Comparison of ENCODE assay signal across 15 mouse cellular contexts in genomic region chr11:58046438-58046837, GRCm38 (mm10). TPM values are rescaled to one million over a fixed set of nuclear protein-coding genes. Genes with fewer than 3 reads are reported as not detected.
DNase-seq lines count a peak whose midpoint lies in the region; ATAC-seq and TF ChIP-seq lines count a peak whose summit lies in the region.
"Had no signal": no experiment of that assay in that cellular context is flagged by ENCODE, and none has a peak within 500 bp of the region (broad histone marks: within the 10 kb centered on the region; RNA-seq: fewer than 3 reads in every experiment).

No protein-coding gene starts in this region.

- H3K9ac ChIP-seq in liver, postnatal 0 days (replicated peaks) = no peak overlapping the region
- H3K9ac ChIP-seq: hindbrain, embryonic 14.5 days; limb, embryonic 13.5 days had no signal

- no peak overlapping the region for H3K27ac ChIP-seq in gastrocnemius, adult 2 months
- H3K27ac ChIP-seq in liver, postnatal 0 days (ENCODE audit: low read depth) = no peak overlapping the region
- H3K27ac ChIP-seq: hindbrain, embryonic 14.5 days; limb, embryonic 13.5 days had no signal

- peak; percentile 54 for TF ChIP-seq CTCF in gastrocnemius, adult 2 months (IDR thresholded peaks at IDR 0.05)
- TF ChIP-seq CTCF in liver, postnatal 0 days (IDR thresholded peaks at IDR 0.05; ENCODE audit: low read depth) = peak; percentile 36
- peak; percentile 55 for TF ChIP-seq CTCF in Patski (IDR thresholded peaks at IDR 0.05)

- CTCF ChIA-PET in Patski (lab: Charles Lee) = interaction anchor here (1.1 to 1.3 kb wide), 4 partner anchors 10 to 95 kb away, joined by 3 read pairs; no protein-coding TSS in a partner anchor

- POLR2A ChIA-PET in Patski (lab: Charles Lee) = interaction anchor here (0.6 kb wide), 1 partner anchor 372 kb away, joined by 3 read pairs; no protein-coding TSS in a partner anchor

- no peaks in the 10 kb centered on the region for H3K4me1 ChIP-seq in liver, postnatal 0 days (ENCODE audit: insufficient read depth)
- H3K4me1 ChIP-seq: limb, embryonic 13.5 days had no signal

- intact Hi-C loops in gastrocnemius, adult 2 months (cut with DNase I) = no loop called here

- in situ Hi-C loops in Patski (cut with MboI; ENCODE audit: low pct_unique_long_range_greater_than_20kb) = no loop called here

- 73% methylated on average over 4 of the region's 4 CpGs for WGBS in liver, postnatal 0 days (ENCODE audit: insufficient replicate concordance)

- no peak overlapping the region for H3K4me3 ChIP-seq in gastrocnemius, adult 2 months
- no peak overlapping the region for H3K4me3 ChIP-seq in liver, postnatal 0 days (ENCODE audit: low read depth, low read length)
- H3K4me3 ChIP-seq: limb, embryonic 13.5 days; myocyte had no signal

- H3K9me3 ChIP-seq in liver, postnatal 0 days (ENCODE audit: low read length) = no peaks in the 10 kb centered on the region
- H3K9me3 ChIP-seq: G1E; limb, embryonic 13.5 days had no signal

- DNase-seq in gastrocnemius, adult 2 months = no peak
- DNase-seq in gastrocnemius, adult 8-10 months (ENCODE audit: low spot score in 2 of 2) = no peak
- DNase-seq in liver, postnatal 0 days = no peak
- DNase-seq in liver (no peak), Patski (ENCODE audit: low read depth, low spot score) (no peak)
- DNase-seq in B cell, adult 2 months = peak; percentile 27 to 34
- DNase-seq: kidney, postnatal 14 days; layer of hippocampus, postnatal 36 days had no signal

- peaks cover 74% of the 10 kb centered on the region for H3K36me3 ChIP-seq in liver, postnatal 0 days (replicated peaks; ENCODE audit: insufficient read depth, low read length)

- no peaks in the 10 kb centered on the region for H3K27me3 ChIP-seq in liver, postnatal 0 days (ENCODE audit: insufficient read depth, low read length)
- H3K27me3 ChIP-seq in Patski = no peaks in the 10 kb centered on the region
- H3K27me3 ChIP-seq: limb, embryonic 13.5 days had no signal

- no peak overlapping the region for H3K4me2 ChIP-seq in liver, postnatal 0 days (ENCODE audit: low read depth, low read length)
- H3K4me2 ChIP-seq: heart, embryonic 11.5 days; hindbrain, embryonic 14.5 days; limb, embryonic 13.5 days had no signal

- no peak for TF ChIP-seq EP300 in liver, postnatal 0 days (IDR thresholded peaks at IDR 0.05; ENCODE audit: low read depth)

- ATAC-seq in liver, postnatal 0 days = no peak
- no peak for ATAC-seq in Patski
- no peak for ATAC-seq in monocyte, adult 5-6 weeks (replicated peaks; ENCODE audit: insufficient number of reproducible peaks, low FRiP score, low TSS enrichment, poor library complexity, severe bottlenecking)

RNA-seq across cellular contexts. Expression of gene Larp1, which starts 37.6 kb away (rescaled TPM):
- 10 to 100 TPM; 90.4 to 98.4 TPM for total RNA-seq in gastrocnemius, adult 2 months (2021)
- 100 to 1,000 TPM in 3 of 4 experiments, 10 to 100 TPM in 1; 98.4 to 121 (median 107) TPM for total RNA-seq in gastrocnemius, adult 8-10 months (2022)
- 10.8 and 11.0 TPM in 2 replicates for polyA plus RNA-seq in liver, postnatal 0 days (2015; fragmentation: Nextera tagmentation; extraction: Ambion mirVana)
- 71.9 TPM for polyA plus RNA-seq in Patski (2021)
- 26.3 to 50.9 TPM (median 33.5 TPM) in 3 replicates for total RNA-seq in monocyte, adult 5-6 weeks (2017)

RNA-seq across cellular contexts. Expression of gene Gm12248, which starts 46.5 kb away (rescaled TPM):
- not detected for total RNA-seq in gastrocnemius, adult 2 months (2021)
- total RNA-seq in gastrocnemius, adult 8-10 months (2022) = not detected
- not detected in 2 replicates for polyA plus RNA-seq in liver, postnatal 0 days (2015; fragmentation: Nextera tagmentation; extraction: Ambion mirVana)
- not detected for polyA plus RNA-seq in Patski (2021)
- total RNA-seq in monocyte, adult 5-6 weeks (2017) = not detected in 3 replicates
- total RNA-seq: common myeloid progenitor, adult 5-6 weeks; layer of hippocampus, postnatal 36 days had no signal
- polyA plus RNA-seq: heart, embryonic 11.5 days; hindbrain, embryonic 14.5 days; limb, embryonic 13.5 days had no signal

RNA-seq across cellular contexts. Expression of gene Cnot8, which starts 57.5 kb away (rescaled TPM):
- total RNA-seq in gastrocnemius, adult 2 months (2021) = 10 to 100 TPM; 28.4 to 38.0 TPM
- 10 to 100 TPM; 30.3 to 36.8 (median 32.5) TPM for total RNA-seq in gastrocnemius, adult 8-10 months (2022)
- 24.3 and 26.2 TPM in 2 replicates for polyA plus RNA-seq in liver, postnatal 0 days (2015; fragmentation: Nextera tagmentation; extraction: Ambion mirVana)
- 61.6 TPM for polyA plus RNA-seq in Patski (2021)
- 84.4 to 93.8 TPM (median 89.2 TPM) in 3 replicates for total RNA-seq in monocyte, adult 5-6 weeks (2017)

Comparison
In these comparisons a context has a peak if more than half of its experiments do, and no peak if none do; other contexts are left out.
1. DNase-seq: peak in B cell, adult 2 months (2 of 2); none in gastrocnemius, adult 2 months (single experiment), gastrocnemius, adult 8-10 months (0 of 2), liver, postnatal 0 days (single experiment), liver (single experiment) and Patski (single experiment).
2. Peak in every context shown above with its lines, with median percentiles within 50 percentile points of each other: CTCF ChIP-seq.